Mouse (Mus musculus) MEL (cell line): ENCODE measurements around the gene Kcnd2. TPM values are rescaled to one million over a fixed set of nuclear protein-coding genes. Genes with fewer than 3 reads are reported as not detected.

ENCODE experiments used
- DNase-seq: peaks from one replicate; pipeline ENCODE4 v3.0.0; 2011; ENCODE audit warnings: low read depth, low spot score
- H3K27ac ChIP-seq: 2 replicates; pipeline ENCODE4 v1.5.1; 2012; ENCODE audit warnings: low read depth, mild to moderate bottlenecking, control low read depth, low read length, moderate library complexity; ENCODE audit not compliant: control insufficient read depth
- H3K27me3 ChIP-seq, 2 experiments: fragments of 150-350 bp in 1 of 2; sonication (generic) in 1 of 2; 2 replicates each; pipeline ENCODE4 v1.6.1; 2012; ENCODE audit warnings: low read length in 2 of 2, mild to moderate bottlenecking in 2 of 2, improper control_type of control experiment in 1 of 2, moderate library complexity in 1 of 2; ENCODE audit not compliant: insufficient read depth in 2 of 2, control insufficient read depth in 1 of 2
- H3K36me3 ChIP-seq, 2 experiments: 2 replicates each; pipeline ENCODE4 v1.6.1; 2012 to 2014; ENCODE audit warnings: low read length in 2 of 2, improper control_type of control experiment in 1 of 2, inconsistent platforms in 1 of 2, mild to moderate bottlenecking in 1 of 2; ENCODE audit not compliant: insufficient read depth in 2 of 2, control insufficient read depth in 1 of 2
- H3K4me1 ChIP-seq, 2 experiments: fragments of 150-350 bp in 1 of 2; sonication (generic) in 1 of 2; 2 replicates each; pipeline ENCODE4 v1.6.1; 2012; ENCODE audit warnings: low read length in 2 of 2, improper control_type of control experiment in 1 of 2, mild to moderate bottlenecking in 1 of 2; ENCODE audit not compliant: insufficient read depth in 2 of 2, control insufficient read depth in 1 of 2
- H3K4me3 ChIP-seq, 2 experiments: fragments of 150-350 bp in 1 of 2; sonication (generic) in 1 of 2; 2 replicates each; pipeline ENCODE4 v1.5.1; 2012; ENCODE audit warnings: low read depth in 2 of 2, low read length in 2 of 2, mild to moderate bottlenecking in 2 of 2, moderate library complexity in 2 of 2, control low read depth in 1 of 2, improper control_type of control experiment in 1 of 2; ENCODE audit not compliant: control insufficient read depth in 1 of 2, insufficient read depth in 1 of 2
- H3K79me2 ChIP-seq: 2 replicates; pipeline ENCODE4 v1.6.1; 2012; ENCODE audit warnings: mild to moderate bottlenecking, low read length, moderate library complexity; ENCODE audit not compliant: control insufficient read depth, poor library complexity, insufficient read depth
- H3K9ac ChIP-seq: 2 replicates; pipeline ENCODE4 v1.6.1; 2012; ENCODE audit warnings: low read depth, mild to moderate bottlenecking, control low read depth, low read length, moderate library complexity; ENCODE audit not compliant: control insufficient read depth, poor library complexity, severe bottlenecking
- H3K9me3 ChIP-seq: fragments of 150-350 bp; sonication (generic); replicated peaks from 2 replicates; pipeline ENCODE4 v1.6.1; 2012; ENCODE audit warnings: mild to moderate bottlenecking, low read length, improper control_type of control experiment, moderate library complexity; ENCODE audit not compliant: insufficient read depth
- CHD1 ChIP-seq: IDR thresholded peaks from 2 replicates; pipeline ENCODE4 v1.6.1; 2012; ENCODE audit warnings: low read depth, mild to moderate bottlenecking, inconsistent platforms, low read length, improper control_type of control experiment
- CTCF ChIP-seq, 3 experiments: IDR thresholded peaks in 2 of 3; conservative IDR thresholded peaks in 1 of 3; 2 replicates each; pipeline ENCODE4 v1.5.1; 2011 to 2012; ENCODE audit warnings: low read length in 3 of 3, low read depth in 2 of 3, mild to moderate bottlenecking in 2 of 3, improper control_type of control experiment in 1 of 3, inconsistent platforms in 1 of 3, mixed read lengths in 1 of 3, moderate library complexity in 1 of 3; ENCODE audit not compliant: control insufficient read depth in 1 of 3, insufficient read depth in 1 of 3, poor library complexity in 1 of 3, severe bottlenecking in 1 of 3
- E2F4 ChIP-seq: IDR thresholded peaks from 2 replicates; pipeline ENCODE4 v1.6.1; 2011; ENCODE audit warnings: low read depth, low read length, improper control_type of control experiment, borderline replicate concordance
- GABPA ChIP-seq: IDR thresholded peaks from 2 replicates; pipeline ENCODE4 v1.6.1; 2012; ENCODE audit warnings: low read depth, mild to moderate bottlenecking, inconsistent platforms, low read length, improper control_type of control experiment, moderate library complexity
- HCFC1 ChIP-seq: IDR thresholded peaks from 2 replicates; pipeline ENCODE4 v1.6.1; 2012; ENCODE audit warnings: low read depth, mild to moderate bottlenecking, inconsistent platforms, low read length, improper control_type of control experiment, moderate library complexity
- JUND ChIP-seq: IDR thresholded peaks from 2 replicates; pipeline ENCODE4 v1.6.1; 2011; ENCODE audit warnings: low read depth, mild to moderate bottlenecking, improper control_type of control experiment, low read length
- MYB ChIP-seq: IDR thresholded peaks from 2 replicates; pipeline ENCODE4 v1.6.1; 2011; ENCODE audit warnings: mild to moderate bottlenecking, low read depth, low read length, improper control_type of control experiment
- POLR2A ChIP-seq, 2 experiments: IDR thresholded peaks; 2 replicates each; pipeline ENCODE4 v1.6.1; 2011 to 2012; ENCODE audit warnings: low read length in 2 of 2, mild to moderate bottlenecking in 2 of 2, control low read depth in 1 of 2, improper control_type of control experiment in 1 of 2, low read depth in 1 of 2, moderate library complexity in 1 of 2; ENCODE audit not compliant: control insufficient read depth in 1 of 2, insufficient read depth in 1 of 2, poor library complexity in 1 of 2
- POLR2AphosphoS2 ChIP-seq: IDR thresholded peaks from 2 replicates; pipeline ENCODE4 v1.6.1; 2011; ENCODE audit warnings: low read length, improper control_type of control experiment
- RAD21 ChIP-seq: IDR thresholded peaks from 2 replicates; pipeline ENCODE4 v1.6.1; 2011; ENCODE audit warnings: mild to moderate bottlenecking, low read depth, low read length, improper control_type of control experiment
- RCOR1 ChIP-seq: IDR thresholded peaks from 2 replicates; pipeline ENCODE4 v1.6.1; 2012; ENCODE audit warnings: low read depth, mild to moderate bottlenecking, inconsistent platforms, low read length, improper control_type of control experiment
- SIN3A ChIP-seq: IDR thresholded peaks from 2 replicates; pipeline ENCODE4 v1.6.1; 2012; ENCODE audit warnings: low read length, improper control_type of control experiment, inconsistent platforms
- SMC3 ChIP-seq: IDR thresholded peaks from 2 replicates; pipeline ENCODE4 v1.6.1; 2011; ENCODE audit warnings: low read depth, low read length, improper control_type of control experiment
- TAL1 ChIP-seq: IDR thresholded peaks from 2 replicates; pipeline ENCODE4 v1.6.1; 2012; ENCODE audit warnings: mild to moderate bottlenecking, inconsistent platforms, low read length, moderate library complexity, mixed read lengths
- TBP ChIP-seq: IDR thresholded peaks from 2 replicates; pipeline ENCODE4 v1.8.0; 2011; ENCODE audit warnings: low read depth, low read length, improper control_type of control experiment
- UBTF ChIP-seq: IDR thresholded peaks from 2 replicates; pipeline ENCODE4 v1.6.1; 2012; ENCODE audit warnings: low read depth, mild to moderate bottlenecking, inconsistent platforms, low read length, improper control_type of control experiment, moderate library complexity, borderline replicate concordance; ENCODE audit not compliant: insufficient read depth
- USF2 ChIP-seq, 2 experiments: IDR thresholded peaks; 2 replicates each; pipeline ENCODE4 v1.6.1; 2011 to 2012; ENCODE audit warnings: improper control_type of control experiment in 2 of 2, low read length in 2 of 2, borderline replicate concordance in 1 of 2, inconsistent platforms in 1 of 2, low read depth in 1 of 2, mild to moderate bottlenecking in 1 of 2; ENCODE audit not compliant: insufficient read depth in 1 of 2
- ZKSCAN1 ChIP-seq: IDR thresholded peaks from 2 replicates; pipeline ENCODE4 v1.6.1; 2012; ENCODE audit warnings: low read depth, mild to moderate bottlenecking, inconsistent platforms, low read length, improper control_type of control experiment, moderate library complexity
- ZMIZ1 ChIP-seq: IDR thresholded peaks from 2 replicates; pipeline ENCODE4 v1.6.1; 2012; ENCODE audit warnings: low read depth, mild to moderate bottlenecking, inconsistent platforms, low read length, improper control_type of control experiment, moderate library complexity
- polyA plus RNA-seq, 2 experiments: library from polyadenylated mRNA; stranded (reverse) in 1 of 2; unstranded in 1 of 2; fragments of >175 nt in 1 of 2; fragments of >200 nt in 1 of 2; gene quantifications; 2 replicates each; pipeline versions ENCODE4 v1.2.1 to v1.2.4; 2012; ENCODE audit warnings: low replicate concordance in 2 of 2, low read depth in 1 of 2; ENCODE audit not compliant: insufficient read length in 2 of 2, insufficient read depth in 1 of 2, missing spikeins in 1 of 2
- total RNA-seq: library from RNA; depleted of rRNA; stranded (reverse); fragments of 300-350 nt; gene quantifications from 2 replicates; pipeline ENCODE4 v1.2.3, GENCODE M21; 2012

Gene Kcnd2
- total and polyA plus RNA-seq, 3 experiments = not detected

- no peak overlapping the region for H3K27ac ChIP-seq
- H3K79me2 ChIP-seq = no peaks in the 10 kb centered on the region
- no peaks in the 10 kb centered on the region for H3K4me1 ChIP-seq
- no peak overlapping the region for H3K9ac ChIP-seq
- no peak for TF ChIP-seq CTCF (IDR thresholded peaks at IDR 0.05 in 2 of 3, conservative IDR thresholded peaks at IDR 0.05 in 1 of 3; ENCODE audit: control insufficient read depth in 1 of 3, insufficient read depth in 1 of 3, low read depth in 2 of 3, low read length in 3 of 3, poor library complexity in 1 of 3, severe bottlenecking in 1 of 3)
- TF ChIP-seq ZKSCAN1 = no peak
- no peak for TF ChIP-seq SIN3A
- TF ChIP-seq SMC3 = no peak
- TF ChIP-seq E2F4 = no peak
- TF ChIP-seq USF2 (IDR thresholded peaks at IDR 0.05; ENCODE audit: borderline replicate concordance in 1 of 2, insufficient read depth in 1 of 2, low read depth in 1 of 2, low read length in 2 of 2) = no peak
- TF ChIP-seq JUND = no peak
- TF ChIP-seq RCOR1 = no peak
- TF ChIP-seq UBTF = no peak
- no peak for TF ChIP-seq GABPA
- no peak for TF ChIP-seq TBP
- TF ChIP-seq HCFC1 = no peak
- TF ChIP-seq ZMIZ1 = no peak
- TF ChIP-seq POLR2AphosphoS2 = no peak
- no peak for TF ChIP-seq TAL1
- no peaks in the 10 kb centered on the region for H3K27me3 ChIP-seq
- no peak overlapping the region for H3K4me3 ChIP-seq
- no peaks in the 10 kb centered on the region for H3K9me3 ChIP-seq
- no peak for DNase-seq
- no peaks in the 10 kb centered on the region for H3K36me3 ChIP-seq
Measured at GRCm38 (mm10) chr6:21747536-21747935, 532.2 kb downstream of the Kcnd2 start.

GRCm38 (mm10) chr6:21767787-21768221 lies 552.5 kb downstream of the Kcnd2 start:
- H3K4me3 ChIP-seq = no peak overlapping the region
- TF ChIP-seq UBTF (no peak), SIN3A (no peak), CHD1 (no peak), RAD21 (no peak), MYB (no peak), POLR2A (IDR thresholded peaks at IDR 0.05; ENCODE audit: control insufficient read depth in 1 of 2, insufficient read depth in 1 of 2, low read depth in 1 of 2, low read length in 2 of 2, poor library complexity in 1 of 2) (no peak)
- TF ChIP-seq, all 39 proteins: peak for 0
- no peak overlapping the region for H3K9ac ChIP-seq
- no peaks in the 10 kb centered on the region for H3K79me2 ChIP-seq
- H3K27me3 ChIP-seq = peaks cover 0 to 3% of the 10 kb centered on the region in 2 experiments; a peak in 2 of 4 replicates
- H3K27ac ChIP-seq = no peak overlapping the region
- no peaks in the 10 kb centered on the region for H3K4me1 ChIP-seq
- no peaks in the 10 kb centered on the region for H3K36me3 ChIP-seq
- no peak for DNase-seq
- no peaks in the 10 kb centered on the region for H3K9me3 ChIP-seq
